Mouse (Mus musculus) MEL (cell line): ENCODE measurements at regions not wholly inside any gene's neighbourhood (a gene's known extent, or its start where the extent isn't known, plus 50 kb on each side); places are given as distances from the start of the nearest gene placed in this dataset.

ENCODE experiments used
- DNase-seq: peaks from one replicate; pipeline ENCODE4 v3.0.0; 2011; ENCODE audit warnings: low read depth, low spot score
- H3K27ac ChIP-seq: 2 replicates; pipeline ENCODE4 v1.5.1; 2012; ENCODE audit warnings: low read depth, mild to moderate bottlenecking, control low read depth, low read length, moderate library complexity; ENCODE audit not compliant: control insufficient read depth
- H3K27me3 ChIP-seq, 2 experiments: fragments of 150-350 bp in 1 of 2; sonication (generic) in 1 of 2; 2 replicates each; pipeline ENCODE4 v1.6.1; 2012; ENCODE audit warnings: low read length in 2 of 2, mild to moderate bottlenecking in 2 of 2, improper control_type of control experiment in 1 of 2, moderate library complexity in 1 of 2; ENCODE audit not compliant: insufficient read depth in 2 of 2, control insufficient read depth in 1 of 2
- H3K36me3 ChIP-seq, 2 experiments: 2 replicates each; pipeline ENCODE4 v1.6.1; 2012 to 2014; ENCODE audit warnings: low read length in 2 of 2, improper control_type of control experiment in 1 of 2, inconsistent platforms in 1 of 2, mild to moderate bottlenecking in 1 of 2; ENCODE audit not compliant: insufficient read depth in 2 of 2, control insufficient read depth in 1 of 2
- H3K4me1 ChIP-seq, 2 experiments: fragments of 150-350 bp in 1 of 2; sonication (generic) in 1 of 2; 2 replicates each; pipeline ENCODE4 v1.6.1; 2012; ENCODE audit warnings: low read length in 2 of 2, improper control_type of control experiment in 1 of 2, mild to moderate bottlenecking in 1 of 2; ENCODE audit not compliant: insufficient read depth in 2 of 2, control insufficient read depth in 1 of 2
- H3K4me3 ChIP-seq, 2 experiments: fragments of 150-350 bp in 1 of 2; sonication (generic) in 1 of 2; 2 replicates each; pipeline ENCODE4 v1.5.1; 2012; ENCODE audit warnings: low read depth in 2 of 2, low read length in 2 of 2, mild to moderate bottlenecking in 2 of 2, moderate library complexity in 2 of 2, control low read depth in 1 of 2, improper control_type of control experiment in 1 of 2; ENCODE audit not compliant: control insufficient read depth in 1 of 2, insufficient read depth in 1 of 2
- H3K79me2 ChIP-seq: 2 replicates; pipeline ENCODE4 v1.6.1; 2012; ENCODE audit warnings: mild to moderate bottlenecking, low read length, moderate library complexity; ENCODE audit not compliant: control insufficient read depth, poor library complexity, insufficient read depth
- H3K9ac ChIP-seq: 2 replicates; pipeline ENCODE4 v1.6.1; 2012; ENCODE audit warnings: low read depth, mild to moderate bottlenecking, control low read depth, low read length, moderate library complexity; ENCODE audit not compliant: control insufficient read depth, poor library complexity, severe bottlenecking
- H3K9me3 ChIP-seq: fragments of 150-350 bp; sonication (generic); replicated peaks from 2 replicates; pipeline ENCODE4 v1.6.1; 2012; ENCODE audit warnings: mild to moderate bottlenecking, low read length, improper control_type of control experiment, moderate library complexity; ENCODE audit not compliant: insufficient read depth
- BHLHE40 ChIP-seq: IDR thresholded peaks from 2 replicates; pipeline ENCODE4 v1.6.1; 2012; ENCODE audit warnings: low read depth, mild to moderate bottlenecking, inconsistent platforms, low read length, improper control_type of control experiment, borderline replicate concordance
- CHD1 ChIP-seq: IDR thresholded peaks from 2 replicates; pipeline ENCODE4 v1.6.1; 2012; ENCODE audit warnings: low read depth, mild to moderate bottlenecking, inconsistent platforms, low read length, improper control_type of control experiment
- CTCF ChIP-seq, 3 experiments: IDR thresholded peaks in 2 of 3; conservative IDR thresholded peaks in 1 of 3; 2 replicates each; pipeline ENCODE4 v1.5.1; 2011 to 2012; ENCODE audit warnings: low read length in 3 of 3, low read depth in 2 of 3, mild to moderate bottlenecking in 2 of 3, improper control_type of control experiment in 1 of 3, inconsistent platforms in 1 of 3, mixed read lengths in 1 of 3, moderate library complexity in 1 of 3; ENCODE audit not compliant: control insufficient read depth in 1 of 3, insufficient read depth in 1 of 3, poor library complexity in 1 of 3, severe bottlenecking in 1 of 3
- EP300 ChIP-seq, 2 experiments: IDR thresholded peaks; 2 replicates each; pipeline ENCODE4 v1.6.1; 2011; ENCODE audit warnings: improper control_type of control experiment in 2 of 2, low read length in 2 of 2, low read depth in 1 of 2, mild to moderate bottlenecking in 1 of 2
- ETS1 ChIP-seq: IDR thresholded peaks from 2 replicates; pipeline ENCODE4 v1.6.1; 2012; ENCODE audit warnings: low read depth, mild to moderate bottlenecking, inconsistent platforms, low read length, improper control_type of control experiment, moderate library complexity
- MAFK ChIP-seq: IDR thresholded peaks from 2 replicates; pipeline ENCODE4 v1.6.1; 2011; ENCODE audit warnings: low read depth, mild to moderate bottlenecking, low read length, improper control_type of control experiment, borderline replicate concordance
- MAX ChIP-seq: IDR thresholded peaks from 2 replicates; pipeline ENCODE4 v1.6.1; 2011; ENCODE audit warnings: low read length, improper control_type of control experiment
- MAZ ChIP-seq: IDR thresholded peaks from 2 replicates; pipeline ENCODE4 v1.6.1; 2012; ENCODE audit warnings: low read depth, mild to moderate bottlenecking, inconsistent platforms, low read length, improper control_type of control experiment
- MEF2A ChIP-seq: IDR thresholded peaks from 2 replicates; pipeline ENCODE4 v1.6.1; 2014; ENCODE audit warnings: low read depth, mild to moderate bottlenecking, inconsistent platforms, low read length, improper control_type of control experiment; ENCODE audit not compliant: poor library complexity, insufficient replicate concordance, severe bottlenecking; ENCODE audit errors: extremely low read depth
- MXI1 ChIP-seq: IDR thresholded peaks from 2 replicates; pipeline ENCODE4 v1.6.1; 2011; ENCODE audit warnings: mild to moderate bottlenecking, low read depth, low read length, improper control_type of control experiment
- MYB ChIP-seq: IDR thresholded peaks from 2 replicates; pipeline ENCODE4 v1.6.1; 2011; ENCODE audit warnings: mild to moderate bottlenecking, low read depth, low read length, improper control_type of control experiment
- MYC ChIP-seq: IDR thresholded peaks from 2 replicates; pipeline ENCODE4 v1.6.1; 2011; ENCODE audit warnings: low read depth, mild to moderate bottlenecking, low read length, improper control_type of control experiment, moderate library complexity
- POLR2A ChIP-seq, 2 experiments: IDR thresholded peaks; 2 replicates each; pipeline ENCODE4 v1.6.1; 2011 to 2012; ENCODE audit warnings: low read length in 2 of 2, mild to moderate bottlenecking in 2 of 2, control low read depth in 1 of 2, improper control_type of control experiment in 1 of 2, low read depth in 1 of 2, moderate library complexity in 1 of 2; ENCODE audit not compliant: control insufficient read depth in 1 of 2, insufficient read depth in 1 of 2, poor library complexity in 1 of 2
- POLR2AphosphoS2 ChIP-seq: IDR thresholded peaks from 2 replicates; pipeline ENCODE4 v1.6.1; 2011; ENCODE audit warnings: low read length, improper control_type of control experiment
- POLR2AphosphoS5 ChIP-seq: IDR thresholded peaks from 2 replicates; pipeline ENCODE4 v1.6.1; 2012; ENCODE audit warnings: low read depth, borderline replicate concordance, mild to moderate bottlenecking, inconsistent platforms, low read length, moderate library complexity, mixed read lengths
- RCOR1 ChIP-seq: IDR thresholded peaks from 2 replicates; pipeline ENCODE4 v1.6.1; 2012; ENCODE audit warnings: low read depth, mild to moderate bottlenecking, inconsistent platforms, low read length, improper control_type of control experiment
- SIN3A ChIP-seq: IDR thresholded peaks from 2 replicates; pipeline ENCODE4 v1.6.1; 2012; ENCODE audit warnings: low read length, improper control_type of control experiment, inconsistent platforms
- TBP ChIP-seq: IDR thresholded peaks from 2 replicates; pipeline ENCODE4 v1.8.0; 2011; ENCODE audit warnings: low read depth, low read length, improper control_type of control experiment
- TCF12 ChIP-seq: IDR thresholded peaks from 2 replicates; pipeline ENCODE4 v1.6.1; 2014; ENCODE audit warnings: low read depth, mild to moderate bottlenecking, inconsistent platforms, low read length, improper control_type of control experiment, moderate library complexity
- UBTF ChIP-seq: IDR thresholded peaks from 2 replicates; pipeline ENCODE4 v1.6.1; 2012; ENCODE audit warnings: low read depth, mild to moderate bottlenecking, inconsistent platforms, low read length, improper control_type of control experiment, moderate library complexity, borderline replicate concordance; ENCODE audit not compliant: insufficient read depth
- USF2 ChIP-seq, 2 experiments: IDR thresholded peaks; 2 replicates each; pipeline ENCODE4 v1.6.1; 2011 to 2012; ENCODE audit warnings: improper control_type of control experiment in 2 of 2, low read length in 2 of 2, borderline replicate concordance in 1 of 2, inconsistent platforms in 1 of 2, low read depth in 1 of 2, mild to moderate bottlenecking in 1 of 2; ENCODE audit not compliant: insufficient read depth in 1 of 2
- ZC3H11A ChIP-seq: IDR thresholded peaks from 2 replicates; pipeline ENCODE4 v1.6.1; 2012; ENCODE audit warnings: low read depth, mild to moderate bottlenecking, inconsistent platforms, low read length, improper control_type of control experiment
- ZKSCAN1 ChIP-seq: IDR thresholded peaks from 2 replicates; pipeline ENCODE4 v1.6.1; 2012; ENCODE audit warnings: low read depth, mild to moderate bottlenecking, inconsistent platforms, low read length, improper control_type of control experiment, moderate library complexity
- ZMIZ1 ChIP-seq: IDR thresholded peaks from 2 replicates; pipeline ENCODE4 v1.6.1; 2012; ENCODE audit warnings: low read depth, mild to moderate bottlenecking, inconsistent platforms, low read length, improper control_type of control experiment, moderate library complexity

DNA sequence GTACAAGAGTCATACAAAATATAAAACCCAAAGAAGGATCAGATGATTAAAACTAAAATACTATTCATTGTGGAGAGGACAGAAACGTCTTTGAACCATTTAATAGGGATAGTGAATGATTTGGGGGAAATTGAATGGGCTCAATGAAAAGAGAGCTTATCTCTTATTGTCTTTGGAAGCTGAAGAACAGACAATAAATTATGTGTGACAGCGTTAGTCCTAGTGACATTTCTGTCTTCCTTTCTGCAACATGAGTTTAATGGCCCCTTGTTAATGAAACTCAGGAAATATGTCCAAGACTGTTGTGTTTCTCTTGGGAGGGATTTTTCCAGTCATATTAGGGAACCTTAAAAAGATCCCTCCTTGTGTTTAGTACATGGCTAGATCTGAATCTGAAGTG, 644.6 kb upstream of the Cblb start:
- no peak overlapping the region for H3K9ac ChIP-seq
- DNase-seq = no peak
- TF ChIP-seq TCF12 (no peak), MAFK (no peak), POLR2AphosphoS5 (no peak), MAX (no peak), POLR2AphosphoS2 (no peak), SIN3A (no peak), POLR2A (IDR thresholded peaks at IDR 0.05; ENCODE audit: control insufficient read depth in 1 of 2, insufficient read depth in 1 of 2, low read depth in 1 of 2, low read length in 2 of 2, poor library complexity in 1 of 2) (no peak), ZKSCAN1 (no peak), BHLHE40 (no peak), MAZ (no peak), UBTF (no peak), MXI1 (no peak), CTCF (IDR thresholded peaks at IDR 0.05 in 2 of 3, conservative IDR thresholded peaks at IDR 0.05 in 1 of 3; ENCODE audit: control insufficient read depth in 1 of 3, insufficient read depth in 1 of 3, low read depth in 2 of 3, low read length in 3 of 3, poor library complexity in 1 of 3, severe bottlenecking in 1 of 3) (no peak), RCOR1 (no peak), MEF2A (no peak), EP300 (IDR thresholded peaks at IDR 0.05; ENCODE audit: low read depth in 1 of 2, low read length in 2 of 2) (no peak), ETS1 (no peak), CHD1 (no peak), USF2 (IDR thresholded peaks at IDR 0.05; ENCODE audit: borderline replicate concordance in 1 of 2, insufficient read depth in 1 of 2, low read depth in 1 of 2, low read length in 2 of 2) (no peak), ZC3H11A (no peak)
- H3K4me3 ChIP-seq = no peak overlapping the region
- no peaks in the 10 kb centered on the region for H3K4me1 ChIP-seq
- no peak overlapping the region for H3K27ac ChIP-seq
- H3K79me2 ChIP-seq = no peaks in the 10 kb centered on the region
- H3K9me3 ChIP-seq = no peaks in the 10 kb centered on the region
- no peaks in the 10 kb centered on the region for H3K36me3 ChIP-seq
- no peaks in the 10 kb centered on the region for H3K27me3 ChIP-seq

DNA sequence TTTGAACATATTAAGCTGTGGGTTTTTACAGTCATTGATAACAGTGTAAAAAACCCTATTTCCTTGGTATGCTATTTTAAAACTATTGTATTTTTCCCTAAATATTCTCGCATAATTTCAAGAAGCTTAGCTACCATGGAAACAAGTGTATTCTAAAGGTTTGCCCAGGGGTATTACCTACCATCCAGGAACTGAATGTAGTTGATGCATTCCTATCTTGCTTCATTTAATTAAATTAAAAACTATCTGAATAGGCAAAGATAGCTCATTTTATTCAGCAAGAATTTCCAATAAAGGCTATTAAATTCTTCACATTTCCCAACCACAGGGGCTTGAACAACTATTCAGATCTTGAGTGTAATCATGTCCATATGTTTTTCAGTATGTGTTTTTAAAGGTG, 643.5 kb upstream of the Cblb start:
- Histone ChIP-seq H3K4me3 (no peak overlapping the region), H3K27ac (no peak overlapping the region), H3K4me1 (no peaks in the 10 kb centered on the region), H3K9me3 (no peaks in the 10 kb centered on the region), H3K79me2 (no peaks in the 10 kb centered on the region), H3K36me3 (no peaks in the 10 kb centered on the region), H3K27me3 (no peaks in the 10 kb centered on the region), H3K9ac (no peak overlapping the region)
- no peak for DNase-seq
- TF ChIP-seq MYC (no peak), TBP (no peak), MEF2A (no peak), MYB (no peak), ZMIZ1 (no peak)
